Mouse (Mus musculus) liver, postnatal 0 days (tissue): ENCODE results near the gene Mlh3.

Experiments
- CTCF ChIP-seq: sonication (generic); IDR thresholded peaks from 2 replicates; pipeline ENCODE4 v1.5.1; 2016; ENCODE audit warnings: antibody characterized with exemption, low read depth
- EP300 ChIP-seq: IDR thresholded peaks from 2 replicates; pipeline ENCODE4 v1.6.1; 2016; ENCODE audit warnings: antibody characterized with exemption, low read depth, mild to moderate bottlenecking

GRCm38 (mm10) chr12:85192461-85193108 lies 77.8 kb downstream of the Mlh3 start:
- TF ChIP-seq EP300 (no peak), CTCF (0 out of 2 replicates have a peak, but pooled peaks have one; percentile 3)
